Mouse (Mus musculus): ENCODE data around the gene Ten1.

GRCm38 (mm10) chr11:116232427-116232826, 33.8 kb downstream of the Ten1 start:
- no peak for TF ChIP-seq CTCF (IDR thresholded peaks at IDR 0.05; ENCODE audit: low read depth)
- no peak for TF ChIP-seq EP300 (optimal IDR thresholded peaks at IDR 0.05)
